Mouse (Mus musculus): Measurements from ENCODE around the gene Trpc5. TPM values are rescaled to one million over a fixed set of nuclear protein-coding genes. Genes with fewer than 3 reads are reported as not detected.
A peak's percentile ranks its signal among the peaks of the same experiment; 100 is the strongest.

Gene Trpc5
- 0.18 and 0.26 TPM in 2 replicates for total RNA-seq (2012; rRNA removed)

GRCm38 (mm10) chrX:144688142-144688206 is at the start of gene Trpc5:
Gene Trpc5 (minus strand): TSS chrX:144688180.
- no peaks in the 10 kb centered on the region for H3K4me1 ChIP-seq (ENCODE audit: control insufficient read depth in 2 of 2, insufficient read depth in 2 of 2, low read length in 2 of 2, poor library complexity in 1 of 2)
- in situ Hi-C loops (cut with MboI; ENCODE audit: low sequenced_read_pairs in 2 of 2, unreplicated experiment in 2 of 2) = no loop called here
- no peaks in the 10 kb centered on the region for H3K9me3 ChIP-seq (ENCODE audit: control insufficient read depth, insufficient read depth, low read depth, low read length)
- no peak within 1 kb of the TSS for H3K9ac ChIP-seq (ENCODE audit: insufficient read depth, low read depth, low read length, poor library complexity, severe bottlenecking)
- no peak within 1 kb of the TSS for H3K27ac ChIP-seq (ENCODE audit: insufficient read depth, low read depth, low read length, poor library complexity, severe bottlenecking)
- H3K36me3 ChIP-seq (ENCODE audit: control insufficient read depth, insufficient read depth, low read length, poor library complexity, severe bottlenecking) = no peaks in the 10 kb centered on the region
- H3K4me3 ChIP-seq (ENCODE audit: insufficient read depth in 1 of 2, low read depth in 1 of 2, low read length in 2 of 2, poor library complexity in 1 of 2, severe bottlenecking in 1 of 2) = peak within 1 kb of the TSS; percentile 31 to 39; a peak in 2 of 4 replicates
- TF ChIP-seq HCFC1 (IDR thresholded peaks at IDR 0.05; ENCODE audit: borderline replicate concordance, insufficient read depth, low read length) = no peak
- no peak for TF ChIP-seq CHD2 (IDR thresholded peaks at IDR 0.05; ENCODE audit: low read depth, low read length)
- TF ChIP-seq ZNF384 (IDR thresholded peaks at IDR 0.05; ENCODE audit: low read depth, low read length) = no peak
- TF ChIP-seq MAFK (IDR thresholded peaks at IDR 0.05; ENCODE audit: insufficient read depth, low read depth, low read length) = no peak
- no peak for TF ChIP-seq ZC3H11A (IDR thresholded peaks at IDR 0.05; ENCODE audit: borderline replicate concordance, low read depth, low read length)
- DNase-seq (ENCODE audit: low read depth, low spot score) = no peak

GRCm38 (mm10) chrX:144716330-144716729 is 28.4 kb upstream of the Trpc5 start:
- in situ Hi-C loops (cut with MboI; ENCODE audit: low sequenced_read_pairs in 2 of 2, unreplicated experiment in 2 of 2) = no loop called here

GRCm38 (mm10) chrX:144689859-144690181 is 1.8 kb upstream of the Trpc5 start:
- H3K36me3 ChIP-seq (ENCODE audit: control insufficient read depth, insufficient read depth, low read length, poor library complexity, severe bottlenecking) = no peaks in the 10 kb centered on the region
- no peak for DNase-seq (ENCODE audit: low read depth, low spot score)
- H3K4me1 ChIP-seq (ENCODE audit: control insufficient read depth in 2 of 2, insufficient read depth in 2 of 2, low read length in 2 of 2, poor library complexity in 1 of 2) = no peaks in the 10 kb centered on the region
- H3K9me3 ChIP-seq (ENCODE audit: control insufficient read depth, insufficient read depth, low read depth, low read length) = no peaks in the 10 kb centered on the region
- H3K27ac ChIP-seq (ENCODE audit: insufficient read depth, low read depth, low read length, poor library complexity, severe bottlenecking) = no peak overlapping the region
- TF ChIP-seq ZC3H11A (IDR thresholded peaks at IDR 0.05; ENCODE audit: borderline replicate concordance, low read depth, low read length) (no peak), HCFC1 (IDR thresholded peaks at IDR 0.05; ENCODE audit: borderline replicate concordance, insufficient read depth, low read length) (no peak), MAFK (IDR thresholded peaks at IDR 0.05; ENCODE audit: insufficient read depth, low read depth, low read length) (no peak), ZNF384 (IDR thresholded peaks at IDR 0.05; ENCODE audit: low read depth, low read length) (no peak), CHD2 (IDR thresholded peaks at IDR 0.05; ENCODE audit: low read depth, low read length) (no peak)
- in situ Hi-C loops (cut with MboI; ENCODE audit: low sequenced_read_pairs in 2 of 2, unreplicated experiment in 2 of 2) = no loop called here
- H3K9ac ChIP-seq (ENCODE audit: insufficient read depth, low read depth, low read length, poor library complexity, severe bottlenecking) = no peak overlapping the region
- no peak overlapping the region for H3K4me3 ChIP-seq (ENCODE audit: insufficient read depth in 1 of 2, low read depth in 1 of 2, low read length in 2 of 2, poor library complexity in 1 of 2, severe bottlenecking in 1 of 2)

More at GRCm38 (mm10) chrX:144716330-144716729, 28.4 kb upstream of the Trpc5 start:
- TF ChIP-seq ZNF384 (IDR thresholded peaks at IDR 0.05; ENCODE audit: low read depth, low read length) = no peak
- no peak for TF ChIP-seq MAFK (IDR thresholded peaks at IDR 0.05; ENCODE audit: insufficient read depth, low read depth, low read length)
- TF ChIP-seq HCFC1 (IDR thresholded peaks at IDR 0.05; ENCODE audit: borderline replicate concordance, insufficient read depth, low read length) = no peak
- TF ChIP-seq CHD2 (IDR thresholded peaks at IDR 0.05; ENCODE audit: low read depth, low read length) = no peak
- no peak for TF ChIP-seq ZC3H11A (IDR thresholded peaks at IDR 0.05; ENCODE audit: borderline replicate concordance, low read depth, low read length)
- no peak for DNase-seq (ENCODE audit: low read depth, low spot score)
- Histone ChIP-seq H3K36me3 (ENCODE audit: control insufficient read depth, insufficient read depth, low read length, poor library complexity, severe bottlenecking) (no peaks in the 10 kb centered on the region), H3K27ac (ENCODE audit: insufficient read depth, low read depth, low read length, poor library complexity, severe bottlenecking) (no peak overlapping the region), H3K9ac (ENCODE audit: insufficient read depth, low read depth, low read length, poor library complexity, severe bottlenecking) (no peak overlapping the region), H3K4me3 (ENCODE audit: insufficient read depth in 1 of 2, low read depth in 1 of 2, low read length in 2 of 2, poor library complexity in 1 of 2, severe bottlenecking in 1 of 2) (no peak overlapping the region), H3K4me1 (ENCODE audit: control insufficient read depth in 2 of 2, insufficient read depth in 2 of 2, low read length in 2 of 2, poor library complexity in 1 of 2) (no peaks in the 10 kb centered on the region), H3K9me3 (ENCODE audit: control insufficient read depth, insufficient read depth, low read depth, low read length) (no peaks in the 10 kb centered on the region)

DNA sequence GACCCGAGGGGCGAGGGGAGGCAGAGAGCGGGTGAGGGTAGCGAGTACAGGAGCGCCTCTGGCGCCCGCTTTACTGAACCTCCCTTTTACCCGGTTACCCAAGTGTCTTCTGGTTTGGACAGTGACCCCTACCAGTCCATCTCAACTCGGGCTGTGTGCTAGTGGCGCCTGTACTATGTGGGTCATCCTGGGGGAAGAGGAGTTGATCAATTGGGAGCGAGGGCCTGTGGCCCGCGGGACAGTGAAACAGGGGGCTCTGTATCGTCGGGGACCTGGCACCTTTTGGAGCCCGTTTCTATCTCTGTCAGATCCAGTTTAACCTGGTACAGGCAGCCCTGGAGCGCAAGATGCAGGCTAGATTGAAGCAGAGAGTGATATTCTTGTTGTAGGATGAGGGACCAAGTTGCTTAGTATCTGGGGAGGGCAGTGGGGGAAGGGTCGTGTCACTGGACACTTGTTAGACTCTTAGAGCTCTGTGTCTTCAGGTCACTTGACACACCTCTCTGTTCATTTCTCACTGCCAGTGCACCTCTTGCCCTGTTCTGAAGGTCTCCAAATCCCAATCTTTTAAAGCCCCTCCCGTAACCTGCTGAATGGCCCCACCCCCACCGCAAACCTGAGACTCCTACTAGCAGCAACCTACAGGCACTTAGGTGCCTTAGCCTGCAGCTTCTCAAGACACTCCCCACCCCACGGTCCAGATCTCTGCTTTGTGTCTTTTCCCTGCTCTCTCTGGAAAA is 1.3 kb upstream of the Trpc5 start:
- no peaks in the 10 kb centered on the region for H3K36me3 ChIP-seq (ENCODE audit: control insufficient read depth, insufficient read depth, low read length, poor library complexity, severe bottlenecking)
- H3K4me1 ChIP-seq (ENCODE audit: control insufficient read depth in 2 of 2, insufficient read depth in 2 of 2, low read length in 2 of 2, poor library complexity in 1 of 2) = no peaks in the 10 kb centered on the region
- no peaks in the 10 kb centered on the region for H3K9me3 ChIP-seq (ENCODE audit: control insufficient read depth, insufficient read depth, low read depth, low read length)
- in situ Hi-C loops (cut with MboI; ENCODE audit: low sequenced_read_pairs in 2 of 2, unreplicated experiment in 2 of 2) = no loop called here
- H3K4me3 ChIP-seq (ENCODE audit: insufficient read depth in 1 of 2, low read depth in 1 of 2, low read length in 2 of 2, poor library complexity in 1 of 2, severe bottlenecking in 1 of 2) = peak overlapping the region; percentile 31 to 39; a peak in 2 of 4 replicates
- no peak overlapping the region for H3K27ac ChIP-seq (ENCODE audit: insufficient read depth, low read depth, low read length, poor library complexity, severe bottlenecking)
- DNase-seq (ENCODE audit: low read depth, low spot score) = no peak
- H3K9ac ChIP-seq (ENCODE audit: insufficient read depth, low read depth, low read length, poor library complexity, severe bottlenecking) = no peak overlapping the region
- no peak for TF ChIP-seq CHD2 (IDR thresholded peaks at IDR 0.05; ENCODE audit: low read depth, low read length)
- TF ChIP-seq HCFC1 (IDR thresholded peaks at IDR 0.05; ENCODE audit: borderline replicate concordance, insufficient read depth, low read length) = no peak
- TF ChIP-seq ZNF384 (IDR thresholded peaks at IDR 0.05; ENCODE audit: low read depth, low read length) = no peak
- no peak for TF ChIP-seq MAFK (IDR thresholded peaks at IDR 0.05; ENCODE audit: insufficient read depth, low read depth, low read length)
- TF ChIP-seq ZC3H11A (IDR thresholded peaks at IDR 0.05; ENCODE audit: borderline replicate concordance, low read depth, low read length) = no peak

Measured in ES-E14 (cell line).